Mouse (Mus musculus) heart, adult 2 months (tissue): ENCODE results near the gene Lurap1. TPM values are rescaled to one million over a fixed set of nuclear protein-coding genes. Genes with fewer than 3 reads are reported as not detected.

Experiments used
- DNase-seq, 2 experiments: peaks; one replicate each; pipeline ENCODE4 v3.0.0; 2021
- H3K27ac ChIP-seq: fragments of 200-600 bp; 2 replicates; pipeline ENCODE4 v1.8.1; 2022
- H3K27me3 ChIP-seq: fragments of 200-500 bp; 2 replicates; pipeline ENCODE4 v1.6.1; 2012; ENCODE audit warnings: mild to moderate bottlenecking, low read length, inconsistent platforms, mixed read lengths; ENCODE audit not compliant: control insufficient read depth, insufficient read depth
- H3K36me3 ChIP-seq: fragments of 200-500 bp; 2 replicates; pipeline ENCODE4 v1.6.1; 2012; ENCODE audit warnings: low read length, inconsistent platforms; ENCODE audit not compliant: control insufficient read depth, insufficient read depth
- H3K4me1 ChIP-seq: fragments of 200-500 bp; 2 replicates; pipeline ENCODE4 v1.6.1; 2011; ENCODE audit warnings: low read length; ENCODE audit not compliant: control insufficient read depth, insufficient read depth
- H3K4me3 ChIP-seq: fragments of 200-600 bp; 2 replicates; pipeline ENCODE4 v1.8.1; 2022
- H3K79me2 ChIP-seq: fragments of 200-500 bp; replicated peaks from 2 replicates; pipeline ENCODE4 v1.6.1; 2012; ENCODE audit warnings: mild to moderate bottlenecking, inconsistent platforms, low read length, moderate library complexity, mixed read lengths; ENCODE audit not compliant: control insufficient read depth, insufficient read depth
- H3K9ac ChIP-seq: fragments of 200-500 bp; 2 replicates; pipeline ENCODE4 v1.6.1; 2012; ENCODE audit warnings: low read depth, mild to moderate bottlenecking, control low read depth, inconsistent platforms, low read length, mixed read lengths
- CTCF ChIP-seq: fragments of 200-600 bp; IDR thresholded peaks from 2 replicates; pipeline ENCODE4 v1.8.1; 2022; ENCODE audit warnings: antibody characterized with exemption, mild to moderate bottlenecking, moderate library complexity
- EP300 ChIP-seq: fragments of 200-500 bp; IDR thresholded peaks from 2 replicates; pipeline ENCODE4 v1.6.1; 2011; ENCODE audit warnings: low read depth, low read length, control low read depth; ENCODE audit not compliant: insufficient read depth
- POLR2A ChIP-seq: fragments of 200-500 bp; IDR thresholded peaks from 2 replicates; pipeline ENCODE4 v1.6.1; 2011; ENCODE audit warnings: mild to moderate bottlenecking, low read depth, low read length, control low read depth; ENCODE audit not compliant: insufficient read depth
- WGBS: fragments of 180-500 bp; shearing (Covaris S2); methylation state at CpG from one replicate; pipeline ENCODE4 v1.1.7; 2018; 5-methylcytosine and 5-hydroxymethylcytosine counted together
- intact Hi-C: fragments of 180-260 bp; cut with DNase I; formaldehyde crosslinking; loops from one replicate; pipeline ENCODE4 v1.15.1; 2025
- polyA plus RNA-seq: library from polyadenylated mRNA; depleted of rRNA; stranded (reverse); fragments of >200 nt; gene quantifications from 2 replicates; pipeline ENCODE4 v1.2.3, GENCODE M21; 2012
- total RNA-seq, 2 experiments: library from RNA; stranded (reverse); gene quantifications; 2 replicates each; pipeline ENCODE4 v1.2.3; 2021

The Lurap1 gene
- total and polyA plus RNA-seq, 3 experiments: 2.0 to 5.4 (median 4.5) TPM

DNA sequence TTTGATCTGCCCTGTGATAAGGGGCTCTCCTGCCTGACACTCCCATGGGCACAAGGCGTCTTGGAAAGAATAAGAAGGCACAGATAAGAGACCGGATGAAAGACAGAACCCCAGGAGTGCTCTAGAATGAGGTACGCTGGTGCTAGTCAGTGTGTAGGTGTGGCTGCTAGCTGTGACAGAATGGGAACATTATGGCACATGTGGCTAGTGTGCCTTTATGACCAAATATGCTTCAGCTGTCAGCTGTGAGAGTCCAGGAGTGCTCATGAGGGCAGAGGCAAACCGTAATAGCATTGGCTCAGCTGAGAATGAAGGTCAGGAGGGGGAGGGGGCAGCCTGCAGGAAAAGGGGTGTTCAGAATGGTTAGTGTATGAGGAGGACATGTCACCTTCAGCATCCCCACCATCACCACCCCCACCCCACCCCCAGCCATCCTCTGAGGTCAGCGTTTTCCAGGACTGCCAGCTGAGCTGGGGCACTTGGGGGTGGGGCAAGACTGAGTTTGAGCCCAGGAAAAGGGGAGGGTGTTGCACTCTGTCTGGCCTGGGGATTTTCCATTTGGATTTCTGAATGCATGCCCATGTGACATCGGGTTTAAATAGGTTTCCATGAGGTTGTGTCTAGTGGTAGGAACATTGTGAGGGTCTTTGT lies 23.5 kb upstream of the Lurap1 start:
- no peak for DNase-seq
- H3K27ac ChIP-seq: peak overlapping the region; percentile 32; the same call in 1 of the 2 replicates
- peaks cover 18% of the 10 kb centered on the region for H3K4me1 ChIP-seq
- TF ChIP-seq POLR2A: no peak
- no peak for TF ChIP-seq EP300
- TF ChIP-seq CTCF: no peak
- H3K27me3 ChIP-seq: no peaks in the 10 kb centered on the region
- 25% methylated on average over 6 of the region's 6 CpGs for WGBS
- intact Hi-C loops: no loop called here
- no peak overlapping the region for H3K4me3 ChIP-seq
- H3K9ac ChIP-seq: no peak overlapping the region
- H3K79me2 ChIP-seq: no peaks in the 10 kb centered on the region
- H3K36me3 ChIP-seq: no peaks in the 10 kb centered on the region

DNA sequence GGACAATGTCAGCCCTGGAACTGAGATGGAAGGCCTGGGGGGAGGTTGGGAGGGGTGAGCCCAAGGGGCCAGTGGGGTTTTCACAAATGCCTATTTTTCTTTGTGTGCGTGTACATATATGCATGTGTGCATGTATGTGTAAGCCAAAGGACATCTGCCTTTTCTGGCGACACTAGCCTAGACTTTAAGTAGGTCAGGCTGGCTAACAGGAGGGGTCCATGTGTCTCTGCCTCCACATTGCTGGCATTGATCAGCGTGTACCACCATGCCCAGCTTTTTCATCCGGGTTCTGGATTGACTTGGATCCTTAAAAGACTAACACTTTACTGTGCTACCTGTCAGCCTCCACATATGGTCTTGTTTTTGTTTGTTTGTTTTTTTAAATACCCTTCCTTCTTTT lies 22.6 kb upstream of the Lurap1 start:
- DNase-seq: no peak
- Histone ChIP-seq H3K4me1 (peaks cover 20% of the 10 kb centered on the region), H3K9ac (no peak overlapping the region), H3K4me3 (no peak overlapping the region), H3K36me3 (no peaks in the 10 kb centered on the region), H3K27me3 (no peaks in the 10 kb centered on the region), H3K79me2 (no peaks in the 10 kb centered on the region), H3K27ac (no peak overlapping the region)
- TF ChIP-seq POLR2A (no peak), EP300 (no peak), CTCF (no peak)
- intact Hi-C loops: no loop called here
- WGBS: 96% methylated on average over 4 of the region's 4 CpGs

DNA sequence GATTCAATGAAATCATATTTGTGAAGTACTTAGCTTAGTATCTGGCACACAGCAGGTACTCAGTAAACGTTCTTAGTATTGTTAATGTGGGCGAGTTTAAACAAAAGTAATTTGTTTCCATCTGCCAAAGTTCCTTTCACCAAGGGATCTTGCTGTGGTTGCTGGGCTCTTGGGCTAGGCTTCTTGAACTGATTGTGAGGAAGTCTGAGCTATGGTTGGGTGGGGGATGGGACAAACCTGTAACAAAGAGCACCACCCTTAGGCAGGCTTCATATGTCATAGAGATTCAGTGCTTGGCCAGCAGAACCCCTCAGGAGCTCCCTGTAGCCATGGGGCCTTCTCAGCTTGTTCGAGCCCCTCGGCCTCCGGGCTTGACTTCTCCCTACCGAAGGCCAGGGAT lies 21.9 kb upstream of the Lurap1 start, which contains the start of the genes 1700042G07Rik and Gm49337:
1700042G07Rik (plus strand) TSS at position 301 of the 400 bp plus-strand sequence.
Gm49337 (plus strand) TSS at position 313 of the 400 bp plus-strand sequence.
- no peak within 1 kb of the TSS for H3K9ac ChIP-seq

DNA sequence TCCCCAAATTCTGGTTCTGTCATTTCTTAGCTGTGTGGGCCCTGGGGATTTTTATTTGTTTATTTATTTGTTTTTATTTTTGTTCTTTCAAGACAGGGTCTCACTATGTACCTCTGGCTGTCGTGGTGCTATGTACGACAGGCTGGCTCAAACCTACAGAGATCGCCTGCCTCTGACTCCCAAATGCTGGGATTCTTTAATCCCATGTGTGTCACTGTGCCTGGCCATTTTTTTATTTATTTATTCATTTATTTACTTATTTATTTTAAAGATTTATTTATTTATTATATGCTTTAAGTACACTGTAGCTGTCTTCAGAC lies 18.2 kb upstream of the Lurap1 start:
- Histone ChIP-seq H3K27me3 (no peaks in the 10 kb centered on the region), H3K36me3 (no peaks in the 10 kb centered on the region), H3K9ac (no peak overlapping the region), H3K27ac (no peak overlapping the region), H3K79me2 (no peaks in the 10 kb centered on the region), H3K4me1 (peaks cover 2% of the 10 kb centered on the region), H3K4me3 (no peak overlapping the region)
- no peak for DNase-seq
- 65% methylated on average over 3 of the region's 3 CpGs for WGBS
- intact Hi-C loops: loop anchor here (1.0 to 2.0 kb wide), 2 partner anchors 75 to 113 kb away; no protein-coding TSS in a partner anchor
- TF ChIP-seq CTCF: no peak
- no peak for TF ChIP-seq POLR2A
- no peak for TF ChIP-seq EP300

More for the DNA sequence above, 21.9 kb upstream of the Lurap1 start, which contains the start of the genes 1700042G07Rik and Gm49337:
- 93% methylated on average over 6 of the region's 6 CpGs for WGBS
- Histone ChIP-seq H3K4me1 (peaks cover 21% of the 10 kb centered on the region), H3K4me3 (no peak within 1 kb of the TSS), H3K27ac (peak within 1 kb of the TSS; percentile 32; the same call in 1 of the 2 replicates), H3K27me3 (no peaks in the 10 kb centered on the region), H3K79me2 (no peaks in the 10 kb centered on the region), H3K36me3 (no peaks in the 10 kb centered on the region)
- intact Hi-C loops: no loop called here
- TF ChIP-seq CTCF (no peak), EP300 (no peak), POLR2A (no peak)
- no peak for DNase-seq

DNA sequence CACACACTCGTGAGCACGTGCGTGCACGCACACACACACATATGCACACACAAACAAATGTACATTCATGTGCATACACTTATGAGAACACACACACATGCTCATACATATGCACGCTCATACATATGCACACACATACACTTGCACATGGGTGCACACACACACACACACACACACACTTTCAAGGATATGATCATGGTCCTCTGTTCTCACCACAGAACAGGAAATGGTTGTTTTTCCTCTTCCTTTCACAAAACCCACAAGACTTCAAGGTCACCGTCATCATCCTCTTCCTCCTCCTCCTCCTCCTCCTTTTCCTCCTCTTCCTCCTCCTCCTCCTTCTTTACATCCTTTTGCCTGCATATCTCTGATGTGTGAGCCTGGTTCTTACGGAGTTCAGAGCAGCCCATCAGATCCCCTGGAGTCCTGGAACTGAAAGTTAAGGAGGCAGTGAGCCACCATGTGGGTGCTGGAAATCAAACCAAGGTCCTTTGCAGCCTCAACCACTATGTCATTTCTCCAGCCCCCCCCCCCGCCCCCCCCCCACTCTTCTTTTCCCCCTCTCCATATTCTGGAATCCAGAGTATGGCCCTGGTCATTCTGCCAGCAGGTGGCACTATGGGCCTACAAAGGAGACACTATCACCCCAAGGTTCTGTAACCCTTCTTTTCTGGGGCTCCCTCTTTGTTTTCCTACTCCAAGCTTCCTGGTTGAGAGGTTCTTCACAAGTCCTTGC lies 17.6 kb upstream of the Lurap1 start:
- Histone ChIP-seq H3K36me3 (no peaks in the 10 kb centered on the region), H3K79me2 (no peaks in the 10 kb centered on the region), H3K27me3 (no peaks in the 10 kb centered on the region), H3K27ac (no peak overlapping the region), H3K4me1 (peaks cover 2% of the 10 kb centered on the region), H3K4me3 (no peak overlapping the region), H3K9ac (no peak overlapping the region)
- 71% methylated on average over 7 of the region's 8 CpGs for WGBS
- TF ChIP-seq POLR2A: no peak
- peak; percentile 64; the same call in 1 of the 2 replicates for TF ChIP-seq EP300
- peak; percentile 78 for TF ChIP-seq CTCF
- peak; percentile 71 to 81 for DNase-seq
- intact Hi-C loops: loop anchor here (1.0 to 2.0 kb wide), 2 partner anchors 76 to 114 kb away; no protein-coding TSS in a partner anchor

DNA sequence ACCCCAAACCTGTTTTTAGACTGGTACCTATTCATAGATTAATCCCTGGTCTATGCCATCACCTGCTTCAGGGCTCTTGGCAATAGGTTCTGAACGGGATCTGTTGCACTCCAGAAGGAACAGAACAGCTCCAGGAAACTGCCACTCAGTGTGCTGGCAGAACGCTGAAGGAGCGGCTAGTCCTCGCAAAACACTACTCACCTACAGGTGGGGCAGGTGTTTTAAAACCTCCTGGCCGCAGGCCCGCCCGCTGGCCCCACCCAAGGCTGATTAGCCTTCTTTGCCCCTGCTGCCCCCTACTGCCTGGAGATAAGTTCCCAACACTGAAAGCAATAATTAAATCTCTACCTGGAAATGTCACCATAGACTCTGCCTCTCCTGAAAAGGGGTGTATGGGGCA lies 16.3 kb upstream of the Lurap1 start, which contains the start of gene Tspan1:
Tspan1 (minus strand) TSS at position 198 of the 400 bp plus-strand sequence.
- 33% methylated on average over 7 of the region's 7 CpGs for WGBS
- DNase-seq: no peak
- no peaks in the 10 kb centered on the region for H3K36me3 ChIP-seq
- H3K9ac ChIP-seq: no peak within 1 kb of the TSS
- intact Hi-C loops: no loop called here
- no peak for TF ChIP-seq POLR2A
- TF ChIP-seq CTCF: peak; percentile 35
- no peak within 1 kb of the TSS for H3K27ac ChIP-seq
- no peaks in the 10 kb centered on the region for H3K79me2 ChIP-seq
- H3K4me1 ChIP-seq: peaks cover 6% of the 10 kb centered on the region
- no peaks in the 10 kb centered on the region for H3K27me3 ChIP-seq
- H3K4me3 ChIP-seq: no peak within 1 kb of the TSS
